Mouse (Mus musculus) midbrain, embryonic 11.5 days (tissue): ENCODE data around the gene Atp9a. TPM values are rescaled to one million over a fixed set of nuclear protein-coding genes. Genes with fewer than 3 reads are reported as not detected.
A peak's percentile ranks its signal among the peaks of the same experiment; 100 is the strongest.

Source experiments
- ATAC-seq: fragments of 200-750 bp; cut with Nextera tagmentation; 2 replicates; pipeline ENCODE4 v1.8.0; 2017; ENCODE audit warnings: moderate TSS enrichment, moderate library complexity; ENCODE audit not compliant: low FRiP score
- DNase-seq: peaks from one replicate; pipeline ENCODE4 v3.0.0; 2015; ENCODE audit warnings: low spot score; ENCODE audit errors: missing footprints
- H3K27ac ChIP-seq: fragments of 300-500 bp; sonication (generic); 2 replicates; pipeline ENCODE4 v1.5.1; 2014; ENCODE audit warnings: low read depth, low read length
- H3K27me3 ChIP-seq: fragments of 300-500 bp; sonication (generic); 2 replicates; pipeline ENCODE4 v1.6.1; 2014; ENCODE audit warnings: mild to moderate bottlenecking, low read length, moderate library complexity, mixed read lengths; ENCODE audit not compliant: control insufficient read depth, insufficient read depth
- H3K36me3 ChIP-seq: fragments of 300-500 bp; sonication (generic); 2 replicates; pipeline ENCODE4 v1.6.1; 2014; ENCODE audit warnings: mild to moderate bottlenecking, low read length, moderate library complexity, mixed read lengths; ENCODE audit not compliant: control insufficient read depth, insufficient read depth
- H3K4me1 ChIP-seq: fragments of 300-500 bp; sonication (generic); 2 replicates; pipeline ENCODE4 v1.6.1; 2014; ENCODE audit warnings: low read length; ENCODE audit not compliant: control insufficient read depth, insufficient read depth
- H3K4me2 ChIP-seq: fragments of 300-500 bp; sonication (generic); 2 replicates; pipeline ENCODE4 v1.6.1; 2014; ENCODE audit warnings: mild to moderate bottlenecking, moderate library complexity
- H3K4me3 ChIP-seq: fragments of 300-500 bp; sonication (generic); 2 replicates; pipeline ENCODE4 v1.5.1; 2014; ENCODE audit warnings: low read depth, low read length
- H3K9ac ChIP-seq: fragments of 300-500 bp; sonication (generic); 2 replicates; pipeline ENCODE4 v1.6.1; 2014; ENCODE audit warnings: low read length
- H3K9me3 ChIP-seq: fragments of 300-500 bp; sonication (generic); 2 replicates; pipeline ENCODE4 v1.6.1; 2016; ENCODE audit warnings: low read length; ENCODE audit not compliant: control insufficient read depth
- WGBS: fragments of 180-500 bp; shearing (Covaris S2); extraction: QIAGEN DNeasy Blood & Tissue Kit; methylation state at CpG from one replicate; pipeline ENCODE4 v1.1.7; 2014; 5-methylcytosine and 5-hydroxymethylcytosine counted together
- polyA plus RNA-seq: library from polyadenylated mRNA; unstranded; fragments of >200 nt; fragmentation: Nextera tagmentation; extraction: Ambion mirVana; gene quantifications from 2 replicates; pipeline ENCODE4 v1.2.1, GENCODE M21; 2014

Atp9a gene
- polyA plus RNA-seq, 1 experiment from 2014 or later, result 16.8 TPM

- WGBS, result 73% methylated on average over 3 of the region's 3 CpGs
- H3K27ac ChIP-seq, result no peak overlapping the region
- no peak for ATAC-seq
Observed at GRCm38 (mm10) chr2:168610941-168611340, 131.3 kb downstream of the Atp9a start.

GRCm38 (mm10) chr2:168609653-168610248 is 132.5 kb downstream of the Atp9a start:
- no peak for ATAC-seq
- Histone ChIP-seq H3K27me3 (no peaks in the 10 kb centered on the region), H3K4me1 (peaks cover 8% of the 10 kb centered on the region; the same call in 1 of the 2 replicates), H3K36me3 (no peaks in the 10 kb centered on the region), H3K9me3 (no peaks in the 10 kb centered on the region), H3K9ac (no peak overlapping the region), H3K27ac (no peak overlapping the region), H3K4me2 (no peak overlapping the region), H3K4me3 (no peak overlapping the region)
- no peak for DNase-seq
- WGBS, result 52% methylated on average over 6 of the region's 6 CpGs

More at GRCm38 (mm10) chr2:168610941-168611340, 131.3 kb downstream of the Atp9a start:
- peaks cover 8% of the 10 kb centered on the region; the same call in 1 of the 2 replicates for H3K4me1 ChIP-seq
- no peak overlapping the region for H3K4me2 ChIP-seq
- H3K9ac ChIP-seq, result no peak overlapping the region
- no peaks in the 10 kb centered on the region for H3K27me3 ChIP-seq
- H3K36me3 ChIP-seq, result no peaks in the 10 kb centered on the region
- no peak overlapping the region for H3K4me3 ChIP-seq
- no peak for DNase-seq
- no peaks in the 10 kb centered on the region for H3K9me3 ChIP-seq

GRCm38 (mm10) chr2:168608125-168608564 is 134.1 kb downstream of the Atp9a start:
- 65% methylated on average over 9 of the region's 9 CpGs for WGBS
- no peak for DNase-seq
- Histone ChIP-seq H3K9me3 (no peaks in the 10 kb centered on the region), H3K27me3 (peaks cover 4% of the 10 kb centered on the region; the same call in 1 of the 2 replicates), H3K36me3 (no peaks in the 10 kb centered on the region), H3K4me2 (no peak overlapping the region), H3K9ac (no peak overlapping the region), H3K27ac (no peak overlapping the region), H3K4me3 (no peak overlapping the region), H3K4me1 (0 out of 2 replicates have a peak, but pooled peaks cover under 1% of the 10 kb centered on the region)
- no peak for ATAC-seq

GRCm38 (mm10) chr2:168604655-168605070 is 137.5 kb downstream of the Atp9a start:
- no peak for ATAC-seq
- DNase-seq, result no peak
- H3K27me3 ChIP-seq, result peaks cover 31% of the 10 kb centered on the region

GRCm38 (mm10) chr2:168602387-168602741 is 139.8 kb downstream of the Atp9a start:
- Histone ChIP-seq H3K9me3 (no peaks in the 10 kb centered on the region), H3K27me3 (peaks cover 34% of the 10 kb centered on the region), H3K4me3 (no peak overlapping the region), H3K4me2 (peak overlapping the region; percentile 91; the same call in 1 of the 2 replicates), H3K27ac (no peak overlapping the region), H3K36me3 (no peaks in the 10 kb centered on the region), H3K9ac (no peak overlapping the region), H3K4me1 (peaks cover 14% of the 10 kb centered on the region)
- DNase-seq (no peak), ATAC-seq (no peak)
- 23% methylated on average over 12 of the region's 12 CpGs for WGBS

More at GRCm38 (mm10) chr2:168604655-168605070, 137.5 kb downstream of the Atp9a start:
- Histone ChIP-seq H3K27ac (no peak overlapping the region), H3K9ac (no peak overlapping the region), H3K4me3 (no peak overlapping the region), H3K4me2 (no peak overlapping the region), H3K4me1 (peaks cover 14% of the 10 kb centered on the region), H3K9me3 (no peaks in the 10 kb centered on the region), H3K36me3 (no peaks in the 10 kb centered on the region)
- WGBS, result 59% methylated on average over 16 of the region's 16 CpGs

- peak within 1 kb of the TSS; percentile 51 for H3K4me3 ChIP-seq
- peaks cover 14% of the 10 kb centered on the region for H3K4me1 ChIP-seq
- H3K27ac ChIP-seq, result no peak within 1 kb of the TSS
- peak; percentile 79 for ATAC-seq
- whole genome bisulfite sequencing, result 1% methylated on average over 56 of the region's 56 CpGs
- H3K4me2 ChIP-seq, result peak within 1 kb of the TSS; percentile 91
- H3K9me3 ChIP-seq, result no peaks in the 10 kb centered on the region
- peak; percentile 96 for DNase-seq
- H3K27me3 ChIP-seq, result peaks cover 34% of the 10 kb centered on the region
- H3K36me3 ChIP-seq, result no peaks in the 10 kb centered on the region
- H3K9ac ChIP-seq, result peak within 1 kb of the TSS; percentile 63
Observed at GRCm38 (mm10) chr2:168601491-168602386, 140.5 kb downstream of the Atp9a start, which contains the start of gene Nfatc2. TSS of gene Nfatc2 (minus strand) at chr2:168601657.

- no peaks in the 10 kb centered on the region for H3K9me3 ChIP-seq
- 1% methylated on average over 32 of the region's 32 CpGs for WGBS
- H3K27me3 ChIP-seq, result peaks cover 34% of the 10 kb centered on the region
- no peak overlapping the region for H3K27ac ChIP-seq
- peak overlapping the region; percentile 63 for H3K9ac ChIP-seq
- DNase-seq (peak; percentile 95), ATAC-seq (peak; percentile 33)
- peaks cover 14% of the 10 kb centered on the region for H3K4me1 ChIP-seq
- H3K4me2 ChIP-seq, result peak overlapping the region; percentile 91
- peak overlapping the region; percentile 51 for H3K4me3 ChIP-seq
- no peaks in the 10 kb centered on the region for H3K36me3 ChIP-seq
Observed at GRCm38 (mm10) chr2:168600750-168601490, 141.3 kb downstream of the Atp9a start.

GRCm38 (mm10) chr2:168595693-168596092 is 146.5 kb downstream of the Atp9a start:
- ATAC-seq, result no peak
- Histone ChIP-seq H3K4me1 (peaks cover 3% of the 10 kb centered on the region), H3K36me3 (no peaks in the 10 kb centered on the region), H3K9me3 (no peaks in the 10 kb centered on the region), H3K27ac (no peak overlapping the region), H3K27me3 (peaks cover 15% of the 10 kb centered on the region), H3K4me3 (no peak overlapping the region), H3K4me2 (no peak overlapping the region), H3K9ac (no peak overlapping the region)
- no peak for DNase-seq
- 81% methylated on average over 7 of the region's 7 CpGs for WGBS
